Mouse (Mus musculus) ES-Bruce4 (cell line): ENCODE results near the gene Supt4a. TPM values are rescaled to one million over a fixed set of nuclear protein-coding genes. Genes with fewer than 3 reads are reported as not detected.

Experiments
- H3K27ac ChIP-seq: 2 replicates; pipeline ENCODE4 v1.5.1; 2012; ENCODE audit warnings: low read length, inconsistent platforms; ENCODE audit not compliant: insufficient read depth
- H3K27me3 ChIP-seq: 2 replicates; pipeline ENCODE4 v1.6.1; 2012; ENCODE audit warnings: mild to moderate bottlenecking, low read length, inconsistent platforms; ENCODE audit not compliant: control insufficient read depth, poor library complexity, insufficient read depth, severe bottlenecking
- H3K36me3 ChIP-seq: 2 replicates; pipeline ENCODE4 v1.6.1; 2012; ENCODE audit warnings: inconsistent platforms, mild to moderate bottlenecking, low read length, moderate library complexity; ENCODE audit not compliant: control insufficient read depth, poor library complexity, insufficient read depth, severe bottlenecking
- H3K4me1 ChIP-seq: one replicate; pipeline ENCODE4 v1.8.1; 2011; ENCODE audit warnings: low read length; ENCODE audit not compliant: control insufficient read depth, insufficient read depth
- H3K4me3 ChIP-seq: 2 replicates; pipeline ENCODE4 v1.5.1; 2011; ENCODE audit warnings: low read depth, mild to moderate bottlenecking, low read length
- H3K9ac ChIP-seq: 2 replicates; pipeline ENCODE4 v1.6.1; 2012; ENCODE audit warnings: low read depth, mild to moderate bottlenecking, inconsistent platforms; ENCODE audit not compliant: poor library complexity, severe bottlenecking
- H3K9me3 ChIP-seq: replicated peaks from 2 replicates; pipeline ENCODE4 v1.6.1; 2012; ENCODE audit warnings: mild to moderate bottlenecking, low read length, inconsistent platforms; ENCODE audit not compliant: control insufficient read depth, poor library complexity, insufficient read depth, severe bottlenecking
- CTCF ChIP-seq: IDR thresholded peaks from one replicate; pipeline ENCODE4 v1.8.1; 2011; ENCODE audit warnings: low read depth, low read length
- EP300 ChIP-seq: IDR thresholded peaks from 2 replicates; pipeline ENCODE4 v1.6.1; 2011; ENCODE audit warnings: low read depth, low read length; ENCODE audit not compliant: insufficient read depth
- POLR2A ChIP-seq: IDR thresholded peaks from one replicate; pipeline ENCODE4 v1.8.1; 2011; ENCODE audit warnings: low read length; ENCODE audit not compliant: insufficient read depth
- polyA plus RNA-seq: library from polyadenylated mRNA; stranded (reverse); fragments of >200 nt; gene quantifications from 2 replicates; pipeline ENCODE4 v1.2.4, GENCODE M21; 2011; ENCODE audit warnings: low read depth; ENCODE audit not compliant: missing spikeins, insufficient read depth, insufficient read length

Gene Supt4a
- polyA plus RNA-seq, 1 experiment = 83.6 TPM

DNA sequence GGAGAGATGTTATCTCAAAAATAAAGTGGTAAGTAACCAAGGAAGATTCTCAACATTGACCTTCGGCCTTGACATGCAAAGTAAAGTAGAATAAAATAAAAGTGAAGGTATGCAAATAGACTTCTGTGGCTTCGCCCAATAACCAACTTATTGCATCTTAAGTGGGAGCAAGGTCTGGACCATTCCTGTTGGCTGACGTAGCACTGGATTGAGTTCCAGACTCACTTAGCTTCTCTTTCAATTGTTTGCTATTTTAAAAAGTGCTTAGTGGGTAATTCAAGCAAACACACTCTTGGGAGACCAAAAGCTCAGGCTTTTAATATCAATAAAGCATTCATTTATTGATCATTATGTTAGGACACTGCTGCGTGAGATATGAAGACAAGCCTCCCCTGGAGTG is 39.2 kb upstream of the Supt4a start:
- Histone ChIP-seq H3K4me3 (no peak overlapping the region), H3K9me3 (no peaks in the 10 kb centered on the region), H3K4me1 (no peaks in the 10 kb centered on the region), H3K27me3 (no peaks in the 10 kb centered on the region; the same call in 1 of the 2 replicates), H3K36me3 (no peaks in the 10 kb centered on the region), H3K27ac (no peak overlapping the region), H3K9ac (no peak overlapping the region)
- TF ChIP-seq CTCF = no peak
- no peak for TF ChIP-seq EP300
- no peak for TF ChIP-seq POLR2A

DNA sequence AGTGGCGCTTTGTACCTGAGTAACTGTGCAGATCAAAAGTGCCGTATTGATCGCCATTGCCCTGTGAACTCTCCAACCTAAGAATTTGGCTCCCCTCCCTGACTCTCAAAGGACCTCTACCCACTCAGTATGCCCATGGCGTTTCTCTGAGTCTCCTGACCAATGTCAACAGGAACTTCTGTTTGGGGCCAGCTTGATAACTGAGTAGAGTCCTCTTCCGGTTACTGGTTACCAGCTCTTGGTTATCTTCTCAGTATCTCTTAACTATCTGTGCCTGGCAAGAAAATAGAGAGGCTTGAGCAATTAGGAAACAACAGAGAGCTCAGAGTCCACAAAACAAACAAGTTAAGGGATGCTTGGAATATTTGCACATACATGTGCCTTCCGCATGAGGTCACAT is 36.2 kb upstream of the Supt4a start:
- TF ChIP-seq POLR2A = no peak
- no peak for TF ChIP-seq EP300
- TF ChIP-seq CTCF = no peak
- H3K27me3 ChIP-seq = no peaks in the 10 kb centered on the region; the same call in 1 of the 2 replicates
- H3K36me3 ChIP-seq = no peaks in the 10 kb centered on the region
- H3K9ac ChIP-seq = no peak overlapping the region
- no peak overlapping the region for H3K27ac ChIP-seq
- H3K9me3 ChIP-seq = no peaks in the 10 kb centered on the region
- no peak overlapping the region for H3K4me3 ChIP-seq
- no peaks in the 10 kb centered on the region for H3K4me1 ChIP-seq

DNA sequence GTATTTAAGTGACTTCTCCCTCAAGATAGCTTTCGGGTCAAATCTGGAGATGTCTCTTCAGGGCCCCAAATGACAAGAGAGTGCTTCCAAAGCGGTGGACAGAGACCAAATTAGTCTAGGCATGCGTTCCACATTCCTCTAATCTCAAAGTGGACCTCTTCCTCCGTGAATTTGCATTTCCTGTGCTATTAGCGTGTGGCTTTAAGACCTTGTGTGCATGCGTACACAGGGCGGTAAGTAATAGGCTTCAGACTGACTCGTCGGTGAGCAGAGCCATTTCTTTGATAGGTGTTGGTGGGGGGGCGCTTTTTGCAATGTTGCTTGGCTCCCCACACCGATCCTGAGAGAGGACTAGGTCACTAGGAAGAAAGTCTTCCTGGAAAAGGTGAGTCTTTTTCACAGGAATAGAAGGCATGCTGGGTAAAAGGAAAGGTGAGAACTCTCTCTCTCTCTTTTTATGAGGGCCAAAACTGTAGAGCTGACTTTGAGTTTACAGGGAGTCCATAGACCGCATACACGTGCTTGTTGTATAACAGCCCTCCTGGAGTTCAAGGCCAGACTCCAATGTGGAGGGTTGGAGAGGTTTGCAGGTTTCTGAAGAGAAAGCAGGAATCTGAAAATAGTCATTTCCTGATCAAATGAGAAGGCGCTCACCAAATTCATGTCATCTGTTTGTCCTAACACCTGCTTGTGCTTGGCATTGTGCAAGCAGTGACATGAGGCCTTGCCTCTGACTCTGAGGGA is 35.3 kb upstream of the Supt4a start:
- Histone ChIP-seq H3K9ac (no peak overlapping the region), H3K9me3 (no peaks in the 10 kb centered on the region), H3K4me1 (no peaks in the 10 kb centered on the region), H3K36me3 (no peaks in the 10 kb centered on the region), H3K4me3 (no peak overlapping the region), H3K27ac (no peak overlapping the region), H3K27me3 (no peaks in the 10 kb centered on the region; the same call in 1 of the 2 replicates)
- TF ChIP-seq POLR2A (no peak), CTCF (no peak), EP300 (no peak)

DNA sequence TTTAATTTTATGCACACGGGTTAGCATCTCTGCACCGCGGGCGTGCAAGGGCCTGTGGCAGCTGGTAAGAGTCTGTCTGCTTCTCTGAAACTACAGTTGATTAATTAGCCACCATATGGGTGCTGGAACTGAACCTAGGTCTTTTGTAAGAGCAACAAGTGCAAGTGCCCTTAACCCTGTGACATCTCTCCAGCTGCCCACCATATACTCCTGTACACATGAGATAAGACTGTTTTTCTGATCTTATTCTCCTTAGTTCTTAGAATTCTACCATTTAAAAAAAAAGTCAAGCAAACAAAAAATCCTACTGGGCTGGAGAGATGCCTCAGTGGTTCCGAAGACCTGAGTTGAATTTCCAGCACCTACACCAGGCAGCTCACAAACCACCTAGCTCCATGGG is 33.7 kb upstream of the Supt4a start:
- Histone ChIP-seq H3K27me3 (no peaks in the 10 kb centered on the region; the same call in 1 of the 2 replicates), H3K4me3 (no peak overlapping the region), H3K9ac (no peak overlapping the region), H3K27ac (no peak overlapping the region), H3K9me3 (no peaks in the 10 kb centered on the region), H3K36me3 (no peaks in the 10 kb centered on the region), H3K4me1 (peaks cover 2% of the 10 kb centered on the region)
- TF ChIP-seq POLR2A (no peak), CTCF (no peak), EP300 (no peak)

DNA sequence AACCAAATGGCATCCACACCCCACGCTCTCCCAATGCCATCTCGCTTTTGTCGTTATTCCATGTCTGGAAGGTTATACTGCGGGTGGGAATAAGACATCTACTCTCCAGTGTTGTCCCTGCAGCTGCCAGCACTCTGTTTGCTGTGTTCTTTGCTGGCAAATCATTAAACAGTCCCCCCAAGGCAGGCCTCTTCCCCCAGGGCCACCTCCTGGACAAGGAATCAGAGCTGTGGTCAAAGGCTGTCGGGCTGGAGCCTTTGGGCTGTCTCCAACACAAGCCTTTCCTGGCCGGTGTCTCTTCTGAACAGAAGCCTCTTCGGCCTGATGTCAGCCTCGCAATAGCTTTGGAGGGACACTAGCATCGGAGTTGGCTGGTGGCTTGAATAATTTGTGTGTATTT is 33.1 kb upstream of the Supt4a start:
- Histone ChIP-seq H3K4me1 (peaks cover 2% of the 10 kb centered on the region), H3K36me3 (no peaks in the 10 kb centered on the region), H3K4me3 (no peak overlapping the region), H3K9ac (no peak overlapping the region), H3K27me3 (no peaks in the 10 kb centered on the region; the same call in 1 of the 2 replicates), H3K9me3 (no peaks in the 10 kb centered on the region), H3K27ac (no peak overlapping the region)
- TF ChIP-seq EP300 = no peak
- no peak for TF ChIP-seq CTCF
- TF ChIP-seq POLR2A = no peak

DNA sequence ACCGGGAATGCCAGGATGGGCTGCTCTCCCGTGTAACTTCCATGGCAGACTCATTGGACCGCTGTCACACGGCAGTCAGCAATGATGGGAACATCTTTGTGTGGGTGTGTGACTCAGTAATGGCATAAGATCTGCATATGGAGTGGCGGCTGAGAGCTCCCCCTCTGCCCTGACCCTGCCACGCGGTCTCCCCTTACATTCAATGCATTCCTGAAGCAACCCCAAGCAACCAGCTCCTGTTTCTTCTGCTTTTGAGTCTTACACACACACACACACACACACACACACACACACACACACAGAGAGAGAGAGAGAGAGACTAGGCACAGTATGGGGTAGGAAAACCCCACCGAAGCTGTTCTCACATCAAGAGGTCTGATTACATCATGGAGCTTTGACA is 29.8 kb upstream of the Supt4a start:
- H3K27ac ChIP-seq = no peak overlapping the region
- TF ChIP-seq CTCF (no peak), EP300 (no peak), POLR2A (no peak)
- H3K27me3 ChIP-seq = no peaks in the 10 kb centered on the region; the same call in 1 of the 2 replicates
- no peak overlapping the region for H3K9ac ChIP-seq
- H3K9me3 ChIP-seq = no peaks in the 10 kb centered on the region
- H3K4me1 ChIP-seq = peaks cover 4% of the 10 kb centered on the region
- no peaks in the 10 kb centered on the region for H3K36me3 ChIP-seq
- H3K4me3 ChIP-seq = no peak overlapping the region
